Mouse (Mus musculus) hindbrain, embryonic 12.5 days (tissue): Measurements from ENCODE around the gene Ulk4. TPM values are rescaled to one million over a fixed set of nuclear protein-coding genes. Genes with fewer than 3 reads are reported as not detected.

Experiments
- ATAC-seq: fragments of 200-750 bp; cut with Nextera tagmentation; 2 replicates; pipeline ENCODE4 v1.8.0; 2017; ENCODE audit warnings: moderate TSS enrichment; ENCODE audit not compliant: low FRiP score
- H3K27ac ChIP-seq: fragments of 300-500 bp; sonication (generic); 2 replicates; pipeline ENCODE4 v1.5.1; 2016; ENCODE audit warnings: mild to moderate bottlenecking
- H3K27me3 ChIP-seq: fragments of 300-500 bp; sonication (generic); 2 replicates; pipeline ENCODE4 v1.6.1; 2016; ENCODE audit warnings: mild to moderate bottlenecking
- H3K36me3 ChIP-seq: fragments of 300-500 bp; sonication (generic); 2 replicates; pipeline ENCODE4 v1.6.1; 2016; ENCODE audit warnings: mild to moderate bottlenecking
- H3K4me1 ChIP-seq: fragments of 300-500 bp; sonication (generic); 2 replicates; pipeline ENCODE4 v1.6.1; 2016
- H3K4me2 ChIP-seq: fragments of 300-500 bp; sonication (generic); replicated peaks from 2 replicates; pipeline ENCODE4 v1.6.1; 2016; ENCODE audit warnings: mild to moderate bottlenecking
- H3K4me3 ChIP-seq: fragments of 300-500 bp; sonication (generic); 2 replicates; pipeline ENCODE4 v1.5.1; 2016; ENCODE audit warnings: mild to moderate bottlenecking
- H3K9ac ChIP-seq: fragments of 300-500 bp; sonication (generic); 2 replicates; pipeline ENCODE4 v1.6.1; 2016; ENCODE audit warnings: mild to moderate bottlenecking, moderate library complexity
- H3K9me3 ChIP-seq: fragments of 300-500 bp; sonication (generic); replicated peaks from 2 replicates; pipeline ENCODE4 v1.6.1; 2016; ENCODE audit warnings: mild to moderate bottlenecking
- WGBS: fragments of 180-500 bp; shearing (Covaris S2); methylation state at CpG from one replicate; pipeline ENCODE4 v1.1.7; 2016; 5-methylcytosine and 5-hydroxymethylcytosine counted together
- polyA plus RNA-seq: library from polyadenylated mRNA; unstranded; fragments of >200 nt; fragmentation: Nextera tagmentation; extraction: Ambion mirVana; gene quantifications from 2 replicates; pipeline ENCODE4 v1.2.1, GENCODE M21; 2016

Gene Ulk4
- polyA plus RNA-seq, 1 experiment from 2014 or later: 164 TPM

DNA sequence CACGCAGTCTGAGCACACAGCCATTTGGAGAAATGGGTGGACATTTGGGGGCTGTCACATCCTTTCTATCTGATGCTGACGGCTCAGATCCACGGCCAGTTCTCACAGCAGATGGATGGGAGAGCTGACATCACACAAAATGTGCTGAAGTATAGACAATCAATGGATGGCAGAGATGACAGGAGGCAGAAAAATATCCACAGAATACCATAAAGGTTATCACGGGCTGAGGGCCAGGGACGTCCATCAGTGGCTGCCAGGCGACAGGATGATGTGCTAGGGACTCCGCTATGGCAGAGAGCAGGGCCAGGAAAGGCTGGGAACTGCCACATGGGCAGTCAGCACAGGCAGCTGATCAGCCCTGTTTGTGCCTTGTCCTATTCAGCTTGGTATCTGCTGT lies 112.4 kb downstream of the Ulk4 start:
- ATAC-seq: no peak
- Histone ChIP-seq H3K4me2 (no peak overlapping the region), H3K4me3 (no peak overlapping the region), H3K27me3 (no peaks in the 10 kb centered on the region), H3K27ac (no peak overlapping the region), H3K9me3 (no peaks in the 10 kb centered on the region), H3K36me3 (0 out of 2 replicates have a peak, but pooled peaks cover 3% of the 10 kb centered on the region), H3K9ac (no peak overlapping the region), H3K4me1 (peaks cover 3% of the 10 kb centered on the region; the same call in 1 of the 2 replicates)
- WGBS: 81% methylated on average over 7 of the region's 7 CpGs

DNA sequence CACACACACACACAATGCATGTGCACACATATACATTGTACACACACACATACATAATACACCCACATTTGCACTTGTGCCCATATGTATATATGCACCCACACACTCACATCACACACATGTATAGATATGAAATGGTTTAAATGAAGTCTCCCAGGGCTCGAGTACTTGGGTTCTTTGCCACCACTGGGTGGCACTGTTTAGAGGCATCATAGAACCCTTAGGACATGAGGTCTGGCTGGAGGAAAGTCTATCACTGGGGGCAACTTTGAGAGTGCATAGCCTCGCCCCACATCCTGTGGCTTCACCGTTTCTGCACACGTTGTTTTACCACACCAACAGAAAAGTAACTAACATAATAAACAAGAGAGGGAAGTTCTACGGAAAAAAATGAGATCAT lies 114.2 kb downstream of the Ulk4 start:
- Histone ChIP-seq H3K9ac (no peak overlapping the region), H3K4me3 (no peak overlapping the region), H3K4me2 (no peak overlapping the region), H3K36me3 (0 out of 2 replicates have a peak, but pooled peaks cover 3% of the 10 kb centered on the region), H3K9me3 (no peaks in the 10 kb centered on the region), H3K27me3 (no peaks in the 10 kb centered on the region), H3K4me1 (peaks cover 3% of the 10 kb centered on the region; the same call in 1 of the 2 replicates), H3K27ac (no peak overlapping the region)
- WGBS: 49% methylated on average over 5 of the region's 5 CpGs
- ATAC-seq: no peak

DNA sequence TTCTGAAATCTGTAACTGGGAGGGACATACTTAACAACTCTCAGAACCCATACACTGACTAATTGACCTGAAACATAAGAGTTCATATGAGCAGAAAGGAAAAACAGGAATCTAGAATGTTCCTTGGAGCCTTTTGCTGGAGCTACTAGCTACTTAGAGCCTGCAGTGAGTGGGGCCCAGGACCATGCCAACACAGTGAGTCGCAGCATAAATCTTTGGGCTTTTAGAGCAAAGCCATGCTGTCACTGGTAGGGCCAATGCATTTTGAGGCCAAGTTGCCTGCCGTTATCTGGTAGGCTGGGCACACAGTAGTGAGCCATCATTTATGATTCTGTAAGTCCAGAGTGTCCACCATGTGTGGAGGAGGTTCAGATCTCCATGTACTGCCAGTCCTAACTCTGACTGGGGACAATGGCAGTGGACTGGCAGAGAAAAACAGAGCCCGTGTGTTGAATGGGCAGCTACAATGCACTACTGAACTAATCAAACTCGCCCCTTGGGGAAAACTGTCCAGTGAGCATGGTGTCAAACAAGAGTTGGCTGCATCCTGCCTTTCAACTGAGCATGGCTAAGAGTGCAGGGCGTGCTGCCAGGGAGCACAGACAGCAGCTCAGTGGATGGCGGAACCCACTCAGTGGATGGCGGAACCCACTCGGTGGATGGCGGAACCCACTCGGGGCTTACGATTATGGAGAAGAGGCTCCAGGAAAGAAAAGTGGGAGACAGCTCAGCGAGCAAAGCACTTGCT lies 115.0 kb downstream of the Ulk4 start:
- H3K27ac ChIP-seq: no peak overlapping the region
- no peak overlapping the region for H3K9ac ChIP-seq
- peaks cover 3% of the 10 kb centered on the region; the same call in 1 of the 2 replicates for H3K4me1 ChIP-seq
- no peak for ATAC-seq
- H3K9me3 ChIP-seq: no peaks in the 10 kb centered on the region
- WGBS: 89% methylated on average over 12 of the region's 12 CpGs
- H3K27me3 ChIP-seq: no peaks in the 10 kb centered on the region
- H3K4me3 ChIP-seq: no peak overlapping the region
- H3K36me3 ChIP-seq: 0 out of 2 replicates have a peak, but pooled peaks cover 3% of the 10 kb centered on the region
- H3K4me2 ChIP-seq: no peak overlapping the region

DNA sequence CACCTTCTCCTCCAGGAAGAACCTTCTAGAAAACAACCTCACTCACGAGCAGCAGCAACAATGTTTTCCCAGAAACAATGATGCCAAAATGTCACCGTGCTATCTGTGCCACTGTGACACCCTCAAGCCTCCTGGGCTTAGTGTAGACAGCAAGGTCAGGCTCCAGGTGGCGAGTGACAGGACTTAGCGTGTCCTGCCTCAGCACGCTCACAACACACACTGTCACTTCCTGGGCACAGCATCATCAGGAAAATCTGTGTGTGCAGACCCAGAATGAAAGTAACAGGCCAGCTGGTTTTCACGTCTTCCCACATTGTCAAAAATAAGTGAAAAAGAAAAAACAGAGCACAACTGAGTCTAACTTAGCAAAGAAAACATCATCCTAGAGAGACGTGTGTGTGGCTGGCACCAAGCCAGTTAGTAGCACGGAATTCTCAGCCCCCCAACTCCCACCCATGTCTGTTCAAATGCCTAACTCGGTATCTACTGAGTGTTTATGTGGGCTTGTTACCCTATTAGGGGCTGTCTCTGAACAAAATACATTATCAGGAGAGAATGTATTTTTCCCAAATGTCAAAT lies 120.7 kb downstream of the Ulk4 start:
- H3K4me3 ChIP-seq: no peak overlapping the region

DNA sequence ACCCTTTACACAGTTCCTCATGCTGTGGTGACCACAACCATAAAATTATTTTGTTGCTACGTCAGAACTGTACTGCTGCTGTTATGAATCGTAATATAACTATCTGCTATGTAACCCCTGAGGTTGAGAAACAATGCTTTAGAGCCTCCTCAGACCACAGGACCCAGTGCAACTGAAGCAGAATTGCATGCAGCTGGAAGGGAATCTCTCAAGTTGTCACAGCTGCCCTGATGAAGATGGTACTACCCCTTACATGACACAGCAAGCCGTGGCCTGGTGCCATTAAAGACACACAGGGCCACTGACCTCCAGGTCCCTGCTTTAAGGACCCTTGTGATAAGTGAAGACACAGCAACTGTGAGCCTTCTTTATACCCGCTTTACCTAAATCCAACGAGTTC lies 123.7 kb downstream of the Ulk4 start:
- H3K9me3 ChIP-seq: no peaks in the 10 kb centered on the region
- H3K4me3 ChIP-seq: no peak overlapping the region
- H3K36me3 ChIP-seq: no peaks in the 10 kb centered on the region

More for the DNA sequence above, 120.7 kb downstream of the Ulk4 start:
- ATAC-seq: no peak
- Histone ChIP-seq H3K36me3 (no peaks in the 10 kb centered on the region), H3K27me3 (no peaks in the 10 kb centered on the region), H3K9me3 (no peaks in the 10 kb centered on the region), H3K9ac (no peak overlapping the region), H3K4me2 (no peak overlapping the region), H3K4me1 (no peaks in the 10 kb centered on the region), H3K27ac (no peak overlapping the region)
- 73% methylated on average over 9 of the region's 9 CpGs for WGBS

DNA sequence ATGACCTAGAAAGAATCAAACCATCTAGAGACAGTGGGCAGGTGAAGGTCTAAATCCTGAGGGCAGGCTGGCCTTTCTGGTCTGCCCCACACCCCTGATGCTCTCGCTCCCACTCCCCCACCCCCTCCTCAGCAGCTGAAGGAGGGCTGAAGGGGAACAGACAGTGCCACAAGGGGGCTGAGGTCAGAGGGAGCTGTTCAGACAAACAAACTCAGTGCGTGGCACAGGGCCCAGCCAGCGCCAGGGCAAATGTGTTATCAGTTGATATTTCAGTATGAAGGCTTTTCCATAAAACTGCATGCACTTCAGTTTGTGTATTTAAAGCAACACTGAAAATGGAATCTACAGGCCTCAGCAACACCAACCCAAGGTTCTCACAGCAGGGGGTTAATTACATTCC lies 128.4 kb downstream of the Ulk4 start:
- WGBS: 23% methylated on average over 3 of the region's 3 CpGs
- ATAC-seq: no peak
- no peaks in the 10 kb centered on the region for H3K36me3 ChIP-seq
- no peaks in the 10 kb centered on the region for H3K9me3 ChIP-seq
- no peaks in the 10 kb centered on the region for H3K27me3 ChIP-seq
- H3K4me3 ChIP-seq: no peak overlapping the region
- peak overlapping the region; percentile 23; the same call in 1 of the 2 replicates for H3K27ac ChIP-seq
- peaks cover 10% of the 10 kb centered on the region for H3K4me1 ChIP-seq
- no peak overlapping the region for H3K4me2 ChIP-seq
- H3K9ac ChIP-seq: no peak overlapping the region

More for the DNA sequence above, 123.7 kb downstream of the Ulk4 start:
- no peak overlapping the region for H3K4me2 ChIP-seq
- WGBS: 89% methylated on average over 5 of the region's 5 CpGs
- peaks cover 10% of the 10 kb centered on the region for H3K4me1 ChIP-seq
- no peak overlapping the region for H3K9ac ChIP-seq
- H3K27ac ChIP-seq: no peak overlapping the region
- H3K27me3 ChIP-seq: no peaks in the 10 kb centered on the region
- ATAC-seq: no peak

DNA sequence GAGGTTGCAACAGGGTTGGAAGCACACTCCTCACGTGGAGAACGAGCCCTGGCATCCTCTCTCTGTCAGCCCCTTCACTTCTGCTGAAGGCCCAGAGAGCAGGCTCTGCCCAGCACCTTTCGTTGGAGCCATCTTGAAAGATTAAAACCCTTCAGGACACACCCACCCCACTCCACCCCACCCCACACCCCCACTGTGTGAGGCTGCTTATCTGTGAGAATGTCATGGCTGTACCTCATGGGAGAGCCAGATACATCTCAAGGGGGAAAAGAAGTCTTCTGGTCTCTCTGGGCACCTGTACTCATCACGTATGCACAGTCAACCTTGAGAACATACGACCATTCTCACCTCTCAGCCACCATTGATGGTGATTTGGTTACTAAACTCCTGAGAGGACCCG lies 133.8 kb downstream of the Ulk4 start:
- no peaks in the 10 kb centered on the region for H3K9me3 ChIP-seq
- no peaks in the 10 kb centered on the region for H3K4me1 ChIP-seq
- H3K36me3 ChIP-seq: no peaks in the 10 kb centered on the region
- no peak for ATAC-seq
- no peaks in the 10 kb centered on the region for H3K27me3 ChIP-seq
- H3K27ac ChIP-seq: no peak overlapping the region
- H3K4me2 ChIP-seq: no peak overlapping the region
- H3K9ac ChIP-seq: no peak overlapping the region
- 90% methylated on average over 6 of the region's 6 CpGs for WGBS
- no peak overlapping the region for H3K4me3 ChIP-seq

DNA sequence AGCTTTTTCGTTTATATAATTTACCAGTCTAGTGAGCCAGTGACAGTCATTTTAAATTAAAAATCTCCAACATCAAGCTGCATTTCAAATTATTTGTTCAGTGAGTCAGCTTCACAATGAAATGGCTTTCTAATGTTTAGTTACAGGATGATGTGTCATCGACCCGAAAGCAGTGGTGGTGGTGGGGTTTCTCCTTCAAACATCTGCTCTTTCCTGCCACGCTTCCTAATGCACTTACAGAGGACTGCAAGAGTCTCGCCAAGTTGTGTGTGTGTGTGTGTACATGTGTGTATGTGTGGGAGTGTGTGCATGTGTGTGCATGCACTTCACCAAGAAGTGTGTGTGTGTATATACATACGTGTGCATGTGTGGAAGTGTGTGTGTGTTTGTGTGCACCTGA lies 144.4 kb downstream of the Ulk4 start:
- H3K4me2 ChIP-seq: no peak overlapping the region
- no peak overlapping the region for H3K9ac ChIP-seq
- no peak overlapping the region for H3K4me3 ChIP-seq
- H3K27me3 ChIP-seq: no peaks in the 10 kb centered on the region
- no peak overlapping the region for H3K27ac ChIP-seq
- no peaks in the 10 kb centered on the region; the same call in 1 of the 2 replicates for H3K9me3 ChIP-seq
- H3K4me1 ChIP-seq: no peaks in the 10 kb centered on the region
- no peak for ATAC-seq
- 77% methylated on average over 6 of the region's 6 CpGs for WGBS
- H3K36me3 ChIP-seq: no peaks in the 10 kb centered on the region

DNA sequence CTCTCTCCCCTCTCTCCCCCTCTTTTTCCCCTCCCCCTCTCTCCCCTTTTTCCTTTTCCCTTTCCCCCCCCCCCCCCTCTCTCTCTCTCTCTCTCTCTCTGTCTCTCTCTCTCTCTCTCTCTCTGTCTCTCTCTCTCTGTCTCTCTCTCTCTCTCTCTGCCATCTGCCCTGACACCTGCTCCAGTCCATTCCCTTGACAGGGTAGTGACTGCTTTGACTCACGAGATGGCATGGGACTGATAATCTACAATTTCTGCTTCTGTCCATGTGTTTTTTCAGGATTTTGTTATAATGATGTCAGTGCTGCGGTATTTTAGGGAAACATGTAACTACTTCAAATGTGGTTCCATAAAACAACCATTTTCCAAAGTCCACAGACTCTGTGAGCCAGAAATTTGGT lies 147.5 kb downstream of the Ulk4 start:
- Histone ChIP-seq H3K27ac (no peak overlapping the region), H3K4me1 (peaks cover 3% of the 10 kb centered on the region; the same call in 1 of the 2 replicates), H3K27me3 (no peaks in the 10 kb centered on the region), H3K4me3 (no peak overlapping the region), H3K9me3 (no peaks in the 10 kb centered on the region; the same call in 1 of the 2 replicates), H3K36me3 (no peaks in the 10 kb centered on the region), H3K4me2 (no peak overlapping the region), H3K9ac (no peak overlapping the region)
- ATAC-seq: no peak
- 79% methylated on average over 2 of the region's 2 CpGs for WGBS

DNA sequence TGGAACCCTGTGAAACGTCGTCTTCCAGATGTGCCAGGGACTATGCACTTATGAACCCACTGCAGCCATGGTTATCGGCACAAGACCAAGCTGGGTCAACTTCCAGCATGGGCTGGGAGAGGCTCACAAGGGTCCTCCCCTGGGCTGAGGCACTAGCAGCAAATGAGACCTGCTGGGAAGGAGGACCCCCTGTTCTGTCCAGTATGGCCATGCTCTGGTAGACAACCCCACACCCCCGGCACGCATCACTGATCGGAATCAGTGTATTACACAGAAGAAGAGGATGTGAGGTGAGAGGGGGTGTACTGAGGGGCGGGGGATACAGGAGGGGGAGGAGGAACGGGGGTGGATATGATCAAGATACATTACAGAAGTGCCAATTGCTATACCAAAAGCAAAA lies 148.1 kb downstream of the Ulk4 start:
- H3K27ac ChIP-seq: no peak overlapping the region
- no peaks in the 10 kb centered on the region for H3K27me3 ChIP-seq
- no peak overlapping the region for H3K9ac ChIP-seq
- H3K4me3 ChIP-seq: no peak overlapping the region
- ATAC-seq: no peak
- H3K4me1 ChIP-seq: peaks cover 3% of the 10 kb centered on the region; the same call in 1 of the 2 replicates
- H3K9me3 ChIP-seq: no peaks in the 10 kb centered on the region; the same call in 1 of the 2 replicates
- no peak overlapping the region for H3K4me2 ChIP-seq
- WGBS: 78% methylated on average over 8 of the region's 8 CpGs
- no peaks in the 10 kb centered on the region for H3K36me3 ChIP-seq

DNA sequence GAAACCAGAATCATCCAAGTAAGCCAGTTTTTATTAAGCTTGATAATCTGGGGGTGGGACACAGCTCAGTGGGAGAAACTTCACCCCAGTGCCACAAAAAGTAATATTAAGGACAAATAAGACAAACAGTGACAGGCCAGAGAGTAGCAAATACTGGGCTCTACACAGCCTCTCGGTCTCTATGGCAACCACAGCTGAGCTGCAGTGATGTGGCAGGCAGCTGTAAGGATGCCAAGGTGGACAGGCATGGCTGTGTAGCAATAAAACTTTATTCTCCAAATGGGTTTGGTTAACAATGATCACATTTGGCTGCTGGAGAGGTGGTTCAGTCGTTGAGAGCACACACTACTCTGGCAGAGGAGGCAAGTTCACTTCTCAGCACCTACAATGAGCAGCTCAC lies 150.0 kb downstream of the Ulk4 start:
- ATAC-seq: 0 out of 2 replicates have a peak, but pooled peaks have one; percentile 48
- no peak overlapping the region for H3K4me3 ChIP-seq
- 62% methylated on average over 2 of the region's 2 CpGs for WGBS
- no peaks in the 10 kb centered on the region for H3K36me3 ChIP-seq
- H3K9me3 ChIP-seq: no peaks in the 10 kb centered on the region; the same call in 1 of the 2 replicates
- H3K4me2 ChIP-seq: no peak overlapping the region
- no peak overlapping the region for H3K9ac ChIP-seq
- peaks cover 3% of the 10 kb centered on the region; the same call in 1 of the 2 replicates for H3K4me1 ChIP-seq
- H3K27ac ChIP-seq: no peak overlapping the region
- no peaks in the 10 kb centered on the region for H3K27me3 ChIP-seq

DNA sequence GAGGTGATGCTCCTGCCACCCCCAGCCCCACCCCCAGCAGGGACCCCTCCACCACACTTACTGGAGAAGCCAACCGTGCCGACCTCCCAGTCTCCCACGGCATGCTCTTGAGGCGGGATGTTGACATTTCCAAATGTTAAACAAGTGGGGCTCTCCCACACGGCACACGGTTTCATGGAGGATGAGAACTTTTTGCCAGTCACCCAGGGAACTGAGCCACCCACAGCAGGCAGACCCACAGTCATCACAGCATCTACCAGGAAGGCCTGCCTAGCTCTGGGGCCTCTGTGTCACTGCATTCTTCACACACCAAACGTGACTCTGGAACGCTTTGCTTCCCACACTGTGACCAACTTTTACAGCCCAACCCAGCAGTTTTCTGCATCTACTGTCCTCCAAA lies 152.3 kb downstream of the Ulk4 start:
- H3K27ac ChIP-seq: no peak overlapping the region
- ATAC-seq: no peak
- H3K36me3 ChIP-seq: no peaks in the 10 kb centered on the region
- H3K9me3 ChIP-seq: no peaks in the 10 kb centered on the region; the same call in 1 of the 2 replicates
- H3K4me3 ChIP-seq: no peak overlapping the region
- no peaks in the 10 kb centered on the region for H3K27me3 ChIP-seq
- 83% methylated on average over 8 of the region's 8 CpGs for WGBS
- no peak overlapping the region for H3K9ac ChIP-seq
- peaks cover 3% of the 10 kb centered on the region; the same call in 1 of the 2 replicates for H3K4me1 ChIP-seq
- H3K4me2 ChIP-seq: no peak overlapping the region
